Mouse (Mus musculus) lung, embryonic 15.5 days (tissue): ENCODE measurements around the gene Mtor. TPM values are rescaled to one million over a fixed set of nuclear protein-coding genes. Genes with fewer than 3 reads are reported as not detected.

Experiments used
- ATAC-seq: fragments of 200-750 bp; cut with Nextera tagmentation; 2 replicates; pipeline ENCODE4 v1.8.0; 2017; ENCODE audit warnings: moderate number of reproducible peaks, borderline replicate concordance; ENCODE audit not compliant: low FRiP score, low TSS enrichment; ENCODE audit errors: extremely low read depth
- H3K27ac ChIP-seq: fragments of 300-500 bp; sonication (generic); 2 replicates; pipeline ENCODE4 v1.5.1; 2015; ENCODE audit warnings: moderate library complexity, mild to moderate bottlenecking, inconsistent platforms
- H3K27me3 ChIP-seq: fragments of 300-500 bp; sonication (generic); 2 replicates; pipeline ENCODE4 v1.6.1; 2015; ENCODE audit warnings: inconsistent platforms
- H3K36me3 ChIP-seq: fragments of 300-500 bp; sonication (generic); 2 replicates; pipeline ENCODE4 v1.6.1; 2015; ENCODE audit warnings: inconsistent platforms
- H3K4me1 ChIP-seq: fragments of 300-500 bp; sonication (generic); 2 replicates; pipeline ENCODE4 v1.6.1; 2015; ENCODE audit warnings: inconsistent platforms
- H3K4me2 ChIP-seq: fragments of 300-500 bp; sonication (generic); 2 replicates; pipeline ENCODE4 v1.6.1; 2015; ENCODE audit warnings: inconsistent platforms, mild to moderate bottlenecking, moderate library complexity
- H3K4me3 ChIP-seq: fragments of 300-500 bp; sonication (generic); 2 replicates; pipeline ENCODE4 v1.5.1; 2015; ENCODE audit warnings: mild to moderate bottlenecking, inconsistent platforms
- H3K9ac ChIP-seq: fragments of 300-500 bp; sonication (generic); 2 replicates; pipeline ENCODE4 v1.6.1; 2015; ENCODE audit warnings: inconsistent platforms
- H3K9me3 ChIP-seq: fragments of 300-500 bp; sonication (generic); 2 replicates; pipeline ENCODE4 v1.6.1; 2016; ENCODE audit warnings: inconsistent platforms
- WGBS: fragments of 180-500 bp; shearing (Covaris S2); methylation state at CpG from one replicate; pipeline ENCODE4 v1.1.7; 2015; 5-methylcytosine and 5-hydroxymethylcytosine counted together
- polyA plus RNA-seq: library from polyadenylated mRNA; unstranded; fragments of >200 nt; fragmentation: Nextera tagmentation; extraction: Ambion mirVana; gene quantifications from 2 replicates; pipeline ENCODE4 v1.2.1, GENCODE M21; 2015

Mtor gene
- polyA plus RNA-seq, 1 experiment from 2014 or later: 13.8 TPM

DNA sequence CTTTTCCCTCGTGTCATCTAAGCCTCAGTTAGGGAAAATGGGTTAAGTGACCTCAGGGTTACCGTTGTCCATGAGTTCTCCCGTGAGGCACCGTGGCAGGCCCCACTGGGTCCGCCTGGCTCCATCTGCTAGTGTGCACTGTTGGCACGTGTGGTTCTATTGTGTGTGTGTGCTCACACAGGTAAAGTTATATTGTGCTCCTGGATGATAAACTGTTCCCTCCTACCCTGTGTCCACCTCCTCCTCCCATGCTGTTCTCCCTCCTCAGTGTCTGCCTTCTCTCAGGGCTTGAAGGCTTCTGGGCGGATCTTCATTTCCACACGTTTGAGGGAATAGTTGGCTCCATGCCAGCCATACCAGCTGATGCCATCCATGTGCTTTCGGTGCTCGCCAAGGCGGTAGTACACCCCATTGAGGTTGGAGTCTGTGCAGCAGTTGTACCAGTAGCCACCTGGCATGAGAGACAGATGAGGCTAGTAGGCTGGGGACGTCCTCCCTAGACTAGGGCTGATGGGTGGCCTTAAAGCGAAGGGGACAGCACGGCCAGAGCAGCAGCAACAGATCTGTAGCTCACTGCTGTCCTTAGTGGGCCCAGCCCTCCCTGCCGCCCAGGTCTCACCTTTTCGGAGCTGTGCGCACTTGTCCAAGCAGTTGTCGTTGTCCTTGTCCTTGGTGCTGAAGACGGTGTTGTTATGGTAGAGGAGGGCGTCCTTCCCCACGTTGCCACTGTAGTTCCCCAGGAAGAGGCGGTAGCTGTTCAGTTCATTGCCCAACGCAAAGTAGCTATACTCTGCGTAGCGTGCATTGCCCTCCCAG is 47.7 kb downstream of the Mtor start:
- no peak for ATAC-seq
- 82% methylated on average over 25 of the region's 25 CpGs for WGBS

DNA sequence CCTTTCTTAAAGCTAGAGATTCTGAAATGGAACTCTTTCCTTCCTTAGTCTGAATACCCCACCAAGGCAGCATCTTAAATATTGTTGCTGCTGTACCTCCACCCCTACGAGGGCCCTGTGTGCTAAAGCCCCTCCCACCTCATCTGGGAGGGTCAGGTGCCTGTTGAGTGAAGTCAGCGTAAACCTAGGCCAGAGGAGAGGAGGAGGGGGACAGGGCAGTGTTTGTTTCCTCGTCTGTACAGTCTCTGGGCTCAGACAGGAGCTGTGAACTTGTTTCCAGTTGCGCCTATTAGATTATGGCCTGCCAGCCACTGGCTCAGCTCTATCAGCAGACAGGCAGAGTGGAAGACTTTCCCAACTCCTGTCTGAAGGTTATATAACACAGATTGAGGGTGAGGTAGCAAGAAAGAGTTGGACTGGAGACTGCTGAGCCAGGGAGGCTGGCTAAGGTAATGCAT is 52.0 kb downstream of the Mtor start, which contains the start of gene Angptl7:
Gene Angptl7, minus strand, starts transcription at position 51 of the 458 bp plus-strand sequence.
- H3K9ac ChIP-seq: no peak within 1 kb of the TSS
- WGBS: 55% methylated on average over 4 of the region's 4 CpGs
- H3K9me3 ChIP-seq: no peaks in the 10 kb centered on the region
- no peaks in the 10 kb centered on the region for H3K27me3 ChIP-seq
- no peak within 1 kb of the TSS for H3K4me3 ChIP-seq
- H3K4me2 ChIP-seq: no peak within 1 kb of the TSS
- H3K4me1 ChIP-seq: no peaks in the 10 kb centered on the region
- ATAC-seq: no peak
- no peak within 1 kb of the TSS for H3K27ac ChIP-seq
- peaks cover 25% of the 10 kb centered on the region for H3K36me3 ChIP-seq

More for the DNA sequence above, 47.7 kb downstream of the Mtor start:
- H3K27me3 ChIP-seq: no peaks in the 10 kb centered on the region
- no peak overlapping the region for H3K27ac ChIP-seq
- no peaks in the 10 kb centered on the region for H3K4me1 ChIP-seq
- H3K4me3 ChIP-seq: no peak overlapping the region
- H3K9ac ChIP-seq: no peak overlapping the region
- H3K36me3 ChIP-seq: peaks cover 44% of the 10 kb centered on the region
- H3K4me2 ChIP-seq: no peak overlapping the region
- H3K9me3 ChIP-seq: no peaks in the 10 kb centered on the region

DNA sequence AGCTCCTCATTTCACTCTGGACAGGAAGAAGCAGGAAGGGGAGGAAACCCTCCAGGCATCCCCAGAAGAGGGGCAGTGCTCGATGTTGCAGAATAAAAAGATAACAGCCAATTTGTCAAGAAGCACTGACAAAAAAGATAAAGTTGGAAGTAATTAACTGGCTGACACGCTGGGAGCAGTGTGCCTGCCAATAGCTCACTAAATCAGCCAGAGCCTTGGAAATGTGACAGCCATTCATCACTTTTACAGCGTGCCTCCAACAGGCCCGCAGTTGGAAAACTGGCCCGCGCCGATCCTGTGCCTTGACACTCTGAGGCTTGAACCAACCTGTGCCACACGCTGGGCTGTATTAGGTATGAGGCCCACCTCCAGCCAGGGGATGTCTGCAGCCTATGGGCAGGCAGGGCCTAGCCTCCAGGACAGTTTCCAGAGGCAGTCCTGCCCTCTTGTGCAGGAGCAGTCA is 56.1 kb downstream of the Mtor start:
- Histone ChIP-seq H3K4me3 (no peak overlapping the region), H3K4me1 (no peaks in the 10 kb centered on the region), H3K27me3 (no peaks in the 10 kb centered on the region), H3K36me3 (peaks cover 24% of the 10 kb centered on the region), H3K4me2 (no peak overlapping the region), H3K9me3 (no peaks in the 10 kb centered on the region), H3K27ac (no peak overlapping the region), H3K9ac (no peak overlapping the region)
- WGBS: 33% methylated on average over 8 of the region's 8 CpGs
- peak; percentile 68 for ATAC-seq

DNA sequence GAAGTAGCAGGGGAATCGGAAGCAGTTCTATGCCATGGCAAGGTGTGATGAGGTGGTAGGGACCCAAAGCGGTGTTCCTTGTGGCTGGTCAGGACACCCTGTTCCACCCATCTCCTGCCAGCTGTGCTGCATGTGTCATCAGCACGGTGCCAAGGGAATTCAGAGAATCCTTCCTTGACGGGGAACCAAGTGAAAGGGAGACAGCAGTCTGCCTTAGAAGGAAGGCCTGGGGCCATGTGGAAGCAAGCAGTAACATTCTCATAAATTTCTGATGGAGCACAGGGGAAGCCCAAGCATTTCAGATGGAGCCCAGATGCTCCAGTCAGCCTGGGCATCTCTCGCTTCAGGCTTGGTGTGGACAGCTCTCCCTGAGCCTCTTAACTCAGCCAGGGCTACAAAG is 59.2 kb downstream of the Mtor start:
- no peaks in the 10 kb centered on the region for H3K4me1 ChIP-seq
- H3K9ac ChIP-seq: no peak overlapping the region
- no peaks in the 10 kb centered on the region for H3K9me3 ChIP-seq
- H3K36me3 ChIP-seq: peaks cover 23% of the 10 kb centered on the region
- no peak for ATAC-seq
- H3K4me3 ChIP-seq: no peak overlapping the region
- no peak overlapping the region for H3K27ac ChIP-seq
- H3K4me2 ChIP-seq: no peak overlapping the region
- WGBS: 82% methylated on average over 5 of the region's 5 CpGs
- no peaks in the 10 kb centered on the region for H3K27me3 ChIP-seq

DNA sequence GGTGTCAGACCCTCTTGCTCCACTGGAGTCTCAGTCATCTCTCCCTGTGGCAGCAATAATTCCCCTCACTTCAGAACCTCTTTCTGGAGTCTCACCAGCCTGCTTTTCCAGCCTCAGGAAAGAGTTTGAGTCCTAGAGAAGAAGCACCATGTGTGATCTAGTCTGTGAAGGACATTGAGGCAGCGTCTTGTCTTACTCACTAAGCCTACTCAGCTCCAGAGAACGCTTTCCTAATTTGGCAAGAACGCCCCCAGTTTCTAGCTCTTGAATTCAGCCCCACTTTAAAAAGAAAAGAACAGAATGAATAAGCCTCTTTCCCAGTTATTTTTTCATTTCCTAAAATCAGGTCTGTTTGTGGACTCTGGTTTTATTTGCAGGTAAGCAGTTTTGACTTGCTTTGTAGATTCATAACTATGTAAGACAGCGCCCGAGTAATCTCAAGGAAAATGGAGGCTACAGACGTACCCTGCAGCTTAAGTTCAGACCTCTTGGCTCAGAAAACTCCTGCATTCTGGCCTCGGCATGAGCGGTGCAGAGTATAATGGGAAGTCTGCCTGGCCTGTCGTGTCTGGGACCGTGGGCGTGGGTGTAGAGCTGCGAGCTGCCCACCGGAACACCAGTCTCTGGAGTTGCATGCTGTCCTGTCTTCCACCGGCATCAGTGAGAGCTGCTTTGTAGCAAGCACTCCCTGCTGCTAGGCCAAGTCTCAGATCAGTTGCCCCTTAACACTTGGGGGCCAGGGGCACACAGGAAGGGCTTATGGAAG is 59.9 kb downstream of the Mtor start:
- Histone ChIP-seq H3K4me2 (no peak overlapping the region), H3K9me3 (no peaks in the 10 kb centered on the region), H3K4me1 (no peaks in the 10 kb centered on the region), H3K4me3 (no peak overlapping the region), H3K27me3 (no peaks in the 10 kb centered on the region), H3K9ac (no peak overlapping the region), H3K27ac (no peak overlapping the region), H3K36me3 (peaks cover 21% of the 10 kb centered on the region)
- ATAC-seq: no peak
- 96% methylated on average over 14 of the region's 14 CpGs for WGBS

DNA sequence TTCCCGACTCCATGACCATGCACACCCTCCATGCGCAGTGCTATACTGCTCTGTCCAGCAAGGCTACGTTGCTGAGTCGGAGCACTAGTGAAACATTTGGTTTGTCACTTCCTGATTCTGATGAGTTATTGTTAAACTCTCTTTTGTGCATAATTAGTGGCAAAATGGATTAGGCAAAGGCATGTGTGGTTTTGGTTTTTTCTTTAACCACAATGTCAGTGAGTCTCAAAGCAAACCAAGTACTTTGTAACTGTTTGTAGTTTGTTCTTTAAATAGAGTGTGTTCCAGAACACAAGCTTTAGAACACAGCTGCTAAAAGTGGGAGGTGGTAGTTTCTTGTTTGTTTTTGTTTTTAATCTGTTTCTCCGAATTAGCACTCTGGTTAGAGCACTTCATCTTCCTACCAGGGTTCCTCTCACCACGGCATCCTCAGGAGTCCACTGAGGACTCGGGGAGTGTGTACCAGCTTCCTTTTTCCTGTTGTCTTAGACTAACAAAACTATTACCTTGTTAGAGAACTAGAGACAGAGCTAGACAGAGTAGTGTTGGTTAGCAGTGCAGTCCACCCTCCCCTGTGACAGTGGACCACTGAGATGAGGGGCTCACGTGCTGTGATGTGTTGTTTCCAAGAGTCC is 61.2 kb downstream of the Mtor start:
- Histone ChIP-seq H3K4me3 (no peak overlapping the region), H3K36me3 (peaks cover 22% of the 10 kb centered on the region), H3K4me2 (no peak overlapping the region), H3K4me1 (no peaks in the 10 kb centered on the region), H3K9me3 (no peaks in the 10 kb centered on the region), H3K27ac (no peak overlapping the region), H3K9ac (no peak overlapping the region), H3K27me3 (no peaks in the 10 kb centered on the region)
- WGBS: 77% methylated on average over 8 of the region's 8 CpGs
- no peak for ATAC-seq

DNA sequence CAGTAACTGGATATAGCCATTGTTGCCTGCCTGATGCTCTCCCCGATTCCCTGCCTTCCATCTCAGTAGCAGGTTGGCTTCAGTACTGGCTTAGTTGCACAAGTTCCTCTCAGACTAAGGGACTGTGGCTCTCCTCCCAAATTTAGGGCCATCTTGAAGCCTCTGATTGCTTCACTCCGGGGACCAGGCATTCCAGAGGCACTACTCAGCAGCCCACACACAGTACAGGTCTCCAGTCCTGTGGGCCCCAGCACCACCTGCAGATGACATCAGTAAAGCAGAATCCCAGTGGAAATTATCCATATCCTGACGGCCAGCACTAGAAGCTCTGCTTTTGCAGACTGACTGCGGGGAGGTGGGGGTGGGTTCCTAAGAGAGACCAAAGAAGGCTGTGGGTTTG is 62.3 kb downstream of the Mtor start:
- 80% methylated on average over 4 of the region's 4 CpGs for WGBS
- Histone ChIP-seq H3K4me2 (no peak overlapping the region), H3K9me3 (no peaks in the 10 kb centered on the region), H3K4me1 (no peaks in the 10 kb centered on the region), H3K4me3 (no peak overlapping the region), H3K27me3 (no peaks in the 10 kb centered on the region), H3K36me3 (peaks cover 34% of the 10 kb centered on the region), H3K27ac (no peak overlapping the region), H3K9ac (no peak overlapping the region)
- no peak for ATAC-seq

DNA sequence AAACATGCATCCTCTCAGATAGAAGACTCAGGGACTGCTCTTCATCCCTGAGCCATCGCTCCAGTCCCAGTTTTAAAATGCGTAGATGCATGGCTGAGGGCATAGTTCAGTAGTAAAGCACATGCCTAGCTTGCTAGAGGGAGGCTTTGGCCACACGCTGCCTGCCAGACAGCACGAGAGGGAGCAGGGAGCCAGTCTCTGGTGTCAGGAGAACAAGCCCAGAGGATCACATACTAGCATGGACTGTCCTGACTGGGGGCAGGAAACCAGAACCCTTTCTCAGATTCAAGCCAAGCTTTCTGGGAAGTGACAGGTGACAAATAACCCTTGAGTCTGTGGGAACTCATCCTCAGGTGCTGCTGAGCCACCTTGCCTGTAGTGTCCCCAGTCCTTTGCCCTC is 62.9 kb downstream of the Mtor start:
- no peak for ATAC-seq
- Histone ChIP-seq H3K9ac (no peak overlapping the region), H3K36me3 (peaks cover 33% of the 10 kb centered on the region), H3K4me3 (no peak overlapping the region), H3K27me3 (no peaks in the 10 kb centered on the region), H3K4me2 (no peak overlapping the region), H3K9me3 (no peaks in the 10 kb centered on the region), H3K27ac (no peak overlapping the region), H3K4me1 (no peaks in the 10 kb centered on the region)
- WGBS: 93% methylated on average over 4 of the region's 4 CpGs

DNA sequence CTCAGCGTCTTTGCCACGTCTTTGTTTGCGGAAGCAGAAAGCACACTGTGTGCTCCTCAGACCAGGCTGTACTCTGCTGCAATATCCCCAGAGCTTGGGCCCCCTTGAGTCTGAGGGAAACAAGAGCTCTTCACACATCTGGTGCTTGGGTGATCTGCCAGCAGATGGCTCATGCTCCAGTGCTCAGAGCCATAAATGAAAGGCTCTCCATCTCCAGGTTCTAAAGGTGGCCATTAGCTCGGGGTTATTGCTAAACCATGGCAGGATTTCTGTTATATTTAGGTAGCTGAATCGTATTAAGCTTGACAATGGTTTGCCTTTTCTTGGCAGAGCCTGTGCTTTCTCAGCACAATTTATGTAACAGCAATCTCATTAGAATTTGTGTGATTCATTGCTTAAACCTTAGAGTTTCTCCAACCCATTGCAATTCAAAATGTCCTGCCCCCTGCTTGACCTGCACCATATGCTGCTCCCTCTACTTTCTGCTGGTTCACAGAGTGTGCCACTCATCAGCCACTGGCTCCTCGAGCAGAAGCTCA is 64.7 kb downstream of the Mtor start:
- no peaks in the 10 kb centered on the region for H3K27me3 ChIP-seq
- no peak for ATAC-seq
- H3K4me3 ChIP-seq: no peak overlapping the region
- WGBS: 68% methylated on average over 6 of the region's 6 CpGs
- no peak overlapping the region for H3K9ac ChIP-seq
- H3K4me1 ChIP-seq: no peaks in the 10 kb centered on the region
- no peaks in the 10 kb centered on the region for H3K9me3 ChIP-seq
- H3K36me3 ChIP-seq: peaks cover 41% of the 10 kb centered on the region
- H3K4me2 ChIP-seq: no peak overlapping the region
- H3K27ac ChIP-seq: no peak overlapping the region

DNA sequence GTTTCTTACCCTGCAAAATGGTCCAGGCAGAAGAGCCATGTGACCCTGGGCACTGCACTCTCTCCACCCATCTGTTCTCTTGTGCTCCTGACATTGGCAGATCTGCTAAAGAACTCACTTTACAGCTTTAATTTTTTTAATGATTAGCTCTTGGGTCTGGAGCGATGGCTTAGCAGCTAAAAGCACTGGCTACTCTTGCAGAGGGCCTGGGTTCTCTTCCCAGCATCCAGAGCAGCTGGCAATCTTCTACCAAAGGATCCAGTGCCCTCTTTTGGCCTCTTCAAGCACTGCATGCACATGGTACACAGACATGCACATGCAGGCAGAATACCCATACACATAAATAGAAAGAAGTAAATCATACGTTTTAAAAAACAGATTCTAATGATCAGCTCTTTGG is 66.9 kb downstream of the Mtor start:
- Histone ChIP-seq H3K4me3 (no peak overlapping the region), H3K36me3 (peaks cover 31% of the 10 kb centered on the region), H3K4me1 (no peaks in the 10 kb centered on the region), H3K9ac (no peak overlapping the region), H3K4me2 (no peak overlapping the region), H3K9me3 (no peaks in the 10 kb centered on the region), H3K27ac (no peak overlapping the region), H3K27me3 (no peaks in the 10 kb centered on the region)
- no peak for ATAC-seq
- 87% methylated on average over 2 of the region's 2 CpGs for WGBS

DNA sequence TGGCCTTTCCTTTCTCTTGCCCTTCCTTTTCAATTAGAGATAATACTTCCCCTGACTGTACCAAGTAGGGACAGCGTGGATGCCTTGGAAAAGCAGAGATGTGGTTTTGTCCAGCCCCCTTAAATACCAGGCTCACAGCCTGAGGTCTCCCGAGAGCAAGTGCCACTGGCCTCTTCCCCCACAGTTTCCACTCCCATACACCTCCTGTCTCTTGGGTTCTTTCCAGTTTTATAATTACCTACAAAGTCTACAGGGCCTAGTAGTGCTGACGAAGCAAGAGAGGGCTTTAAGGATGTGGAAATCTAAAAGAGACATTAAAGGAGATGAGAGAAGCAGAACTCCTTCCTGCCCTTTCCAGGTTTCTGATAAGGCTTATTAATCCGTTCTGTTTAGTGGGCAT is 69.4 kb downstream of the Mtor start:
- Histone ChIP-seq H3K36me3 (peaks cover 41% of the 10 kb centered on the region), H3K4me1 (no peaks in the 10 kb centered on the region)
- 63% methylated on average over 4 of the region's 4 CpGs for WGBS

More for the DNA sequence above, 69.4 kb downstream of the Mtor start:
- H3K4me2 ChIP-seq: no peak overlapping the region
- H3K4me3 ChIP-seq: no peak overlapping the region
- H3K27me3 ChIP-seq: no peaks in the 10 kb centered on the region
- no peak for ATAC-seq
- no peak overlapping the region for H3K27ac ChIP-seq
- no peaks in the 10 kb centered on the region for H3K9me3 ChIP-seq
- no peak overlapping the region for H3K9ac ChIP-seq
